Mouse (Mus musculus) spleen, adult 2 months (tissue): Measurements from ENCODE around the gene Prdm8. TPM values are rescaled to one million over a fixed set of nuclear protein-coding genes. Genes with fewer than 3 reads are reported as not detected.

Source experiments
- DNase-seq, 2 experiments: peaks; one replicate each; pipeline versions ENCODE4 v3.0.0 to v3.0.0-alpha.2; 2012 to 2021; ENCODE audit warnings: low spot score in 2 of 2, low read depth in 1 of 2
- H3K27ac ChIP-seq: fragments of 200-500 bp; 2 replicates; pipeline ENCODE4 v1.5.1; 2012; ENCODE audit warnings: low read length, inconsistent platforms; ENCODE audit not compliant: insufficient read depth
- H3K27me3 ChIP-seq: fragments of 200-500 bp; 2 replicates; pipeline ENCODE4 v1.6.1; 2012; ENCODE audit warnings: mild to moderate bottlenecking, moderate library complexity, low read length, inconsistent platforms; ENCODE audit not compliant: control insufficient read depth, insufficient read depth
- H3K36me3 ChIP-seq: fragments of 200-500 bp; 2 replicates; pipeline ENCODE4 v1.6.1; 2012; ENCODE audit warnings: mild to moderate bottlenecking, low read length, inconsistent platforms; ENCODE audit not compliant: control insufficient read depth, insufficient read depth
- H3K4me1 ChIP-seq: fragments of 200-500 bp; 2 replicates; pipeline ENCODE4 v1.6.1; 2011; ENCODE audit warnings: inconsistent platforms; ENCODE audit not compliant: control insufficient read depth, insufficient read depth, insufficient read length
- H3K4me3 ChIP-seq: fragments of 200-500 bp; 2 replicates; pipeline ENCODE4 v1.5.1; 2011; ENCODE audit warnings: mild to moderate bottlenecking, inconsistent platforms; ENCODE audit not compliant: insufficient read depth, insufficient read length; ENCODE audit errors: extremely low read depth
- CTCF ChIP-seq: fragments of 200-500 bp; IDR thresholded peaks from 2 replicates; pipeline ENCODE4 v1.5.1; 2011; ENCODE audit warnings: mild to moderate bottlenecking, inconsistent platforms; ENCODE audit not compliant: insufficient read depth, insufficient read length, insufficient replicate concordance; ENCODE audit errors: extremely low read depth
- POLR2A ChIP-seq: fragments of 200-500 bp; IDR thresholded peaks from 2 replicates; pipeline ENCODE4 v1.6.1; 2011; ENCODE audit warnings: low read depth, low read length, inconsistent platforms
- WGBS: fragments of 180-500 bp; shearing (Covaris S2); methylation state at CpG from one replicate; pipeline ENCODE4 v1.1.7; 2018; 5-methylcytosine and 5-hydroxymethylcytosine counted together
- polyA plus RNA-seq: library from polyadenylated mRNA; depleted of rRNA; stranded (reverse); fragments of >200 nt; gene quantifications from 2 replicates; pipeline ENCODE4 v1.2.3, GENCODE M21; 2012

Gene Prdm8
- polyA plus RNA-seq, 1 experiment, result 0.02 TPM

DNA sequence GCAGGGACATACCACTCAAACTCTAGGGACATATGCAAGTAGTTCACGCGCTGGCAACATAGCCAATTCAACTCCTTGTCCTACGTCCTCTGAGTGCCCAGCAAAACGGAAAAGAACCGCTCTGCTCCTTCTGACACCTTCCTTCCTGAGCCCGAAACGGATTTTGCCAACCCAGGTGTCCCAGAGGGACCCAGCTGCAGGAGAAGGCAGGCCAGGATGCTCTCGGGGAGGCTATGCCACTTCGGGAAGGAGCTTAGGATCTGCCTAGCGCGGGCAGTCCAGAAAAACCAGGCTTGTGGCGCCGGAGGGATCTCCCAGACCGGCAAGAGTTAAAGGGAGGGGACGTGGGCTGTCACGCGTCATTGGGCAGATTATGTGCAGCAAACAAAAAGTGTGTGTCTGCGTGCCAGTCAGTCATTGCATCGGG is 13.5 kb downstream of the Prdm8 start:
- H3K4me1 ChIP-seq, result peaks cover 11% of the 10 kb centered on the region
- TF ChIP-seq POLR2A (no peak), CTCF (no peak)
- peaks cover 37% of the 10 kb centered on the region for H3K27me3 ChIP-seq
- H3K36me3 ChIP-seq, result no peaks in the 10 kb centered on the region
- DNase-seq, result no peak
- H3K27ac ChIP-seq, result no peak overlapping the region
- H3K4me3 ChIP-seq, result no peak overlapping the region
- WGBS, result 1% methylated on average over 19 of the region's 19 CpGs

DNA sequence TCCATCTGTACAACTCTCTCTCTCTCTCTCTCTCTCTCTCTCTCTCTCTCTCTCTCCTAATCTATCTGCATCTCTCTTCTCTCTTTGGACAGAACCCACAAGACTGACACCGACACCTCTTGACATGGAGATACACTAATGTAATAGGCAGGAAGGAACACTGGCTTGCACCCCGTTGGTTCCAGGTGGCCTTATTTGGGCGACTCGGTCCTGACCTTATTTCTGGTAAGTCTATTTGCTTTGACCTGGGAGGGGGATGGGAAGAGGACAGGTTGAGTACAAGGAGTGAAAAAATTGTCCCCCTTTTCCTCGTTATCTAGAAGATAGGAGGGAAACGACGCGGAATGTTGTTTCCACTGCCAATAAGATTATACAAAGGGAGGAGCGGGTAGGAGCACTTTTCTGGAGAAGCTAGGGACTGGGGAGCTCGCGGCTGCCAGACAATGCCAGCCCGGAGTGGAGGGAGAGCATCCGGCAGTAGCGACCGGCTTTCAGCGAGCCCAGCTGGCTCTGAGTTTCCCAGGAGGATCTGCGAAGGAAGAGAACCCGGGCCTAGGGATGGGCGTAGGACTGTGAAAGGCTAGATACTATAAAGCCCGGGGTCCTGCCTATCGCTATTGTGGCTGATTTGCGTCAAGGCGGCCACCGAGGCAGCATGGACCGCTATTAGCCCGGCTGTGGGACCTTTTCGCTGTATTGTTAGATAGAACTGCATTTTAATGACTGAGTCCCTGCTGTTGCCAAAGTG is 14.1 kb downstream of the Prdm8 start:
- WGBS, result 3% methylated on average over 27 of the region's 27 CpGs
- peaks cover 43% of the 10 kb centered on the region for H3K27me3 ChIP-seq
- no peak for DNase-seq
- no peak overlapping the region for H3K27ac ChIP-seq
- H3K4me1 ChIP-seq, result peaks cover 17% of the 10 kb centered on the region
- no peak for TF ChIP-seq POLR2A
- TF ChIP-seq CTCF, result no peak
- no peak overlapping the region for H3K4me3 ChIP-seq
- H3K36me3 ChIP-seq, result no peaks in the 10 kb centered on the region

DNA sequence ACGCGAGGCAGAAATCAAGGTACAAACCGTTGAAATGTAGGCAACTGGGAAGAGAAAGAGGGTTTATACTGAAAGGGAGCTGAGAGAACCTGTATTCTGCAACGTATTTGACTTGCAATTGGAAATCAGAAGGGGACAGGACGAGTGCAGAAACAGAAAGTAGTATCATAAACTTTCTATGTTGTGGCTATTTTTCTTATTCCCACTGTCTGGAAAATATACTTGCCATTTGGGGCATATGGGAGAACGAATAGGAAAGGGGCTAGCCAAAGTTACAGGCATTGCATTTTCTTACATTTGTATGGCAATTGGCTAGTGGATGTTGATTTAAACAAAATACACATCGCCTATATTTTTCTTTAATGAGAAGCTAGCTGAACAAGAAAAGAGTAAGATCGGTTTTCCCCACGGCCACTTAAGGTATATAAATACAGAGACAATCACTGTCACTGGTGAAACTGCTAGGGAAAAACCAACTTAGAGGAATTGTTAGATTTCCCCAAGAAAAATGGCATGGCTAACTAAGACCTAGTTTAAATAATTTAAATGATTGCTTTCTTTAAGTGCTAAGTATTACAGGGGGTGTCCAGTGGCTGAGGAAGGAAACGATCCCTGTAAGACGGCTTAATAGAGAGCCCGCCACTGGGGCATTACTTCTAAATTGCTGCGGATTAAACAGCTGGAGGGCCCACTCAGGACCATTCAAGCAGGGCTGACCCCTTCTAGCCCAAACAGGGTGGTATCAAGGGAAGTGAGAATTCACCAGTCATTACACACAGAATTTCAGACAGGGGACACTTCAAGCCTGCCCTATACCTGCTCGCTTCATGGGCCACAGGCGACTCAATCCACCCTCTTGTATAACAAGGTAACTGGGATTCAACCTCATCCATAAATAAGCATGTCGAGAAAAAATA is 14.9 kb downstream of the Prdm8 start:
- 15% methylated on average over 16 of the region's 16 CpGs for WGBS
- Histone ChIP-seq H3K4me3 (no peak overlapping the region), H3K4me1 (peaks cover 17% of the 10 kb centered on the region), H3K27ac (no peak overlapping the region), H3K36me3 (no peaks in the 10 kb centered on the region), H3K27me3 (peaks cover 48% of the 10 kb centered on the region)
- TF ChIP-seq POLR2A (no peak), CTCF (no peak)
- no peak for DNase-seq

GRCm38 (mm10) chr5:98182603-98182920 is 15.6 kb downstream of the Prdm8 start:
- WGBS, result 11% methylated on average over 5 of the region's 5 CpGs
- H3K27ac ChIP-seq, result no peak overlapping the region
- H3K27me3 ChIP-seq, result peaks cover 50% of the 10 kb centered on the region
- no peak for TF ChIP-seq POLR2A
- TF ChIP-seq CTCF, result no peak
- H3K4me3 ChIP-seq, result no peak overlapping the region
- DNase-seq, result no peak
- peaks cover 17% of the 10 kb centered on the region for H3K4me1 ChIP-seq
- H3K36me3 ChIP-seq, result no peaks in the 10 kb centered on the region

DNA sequence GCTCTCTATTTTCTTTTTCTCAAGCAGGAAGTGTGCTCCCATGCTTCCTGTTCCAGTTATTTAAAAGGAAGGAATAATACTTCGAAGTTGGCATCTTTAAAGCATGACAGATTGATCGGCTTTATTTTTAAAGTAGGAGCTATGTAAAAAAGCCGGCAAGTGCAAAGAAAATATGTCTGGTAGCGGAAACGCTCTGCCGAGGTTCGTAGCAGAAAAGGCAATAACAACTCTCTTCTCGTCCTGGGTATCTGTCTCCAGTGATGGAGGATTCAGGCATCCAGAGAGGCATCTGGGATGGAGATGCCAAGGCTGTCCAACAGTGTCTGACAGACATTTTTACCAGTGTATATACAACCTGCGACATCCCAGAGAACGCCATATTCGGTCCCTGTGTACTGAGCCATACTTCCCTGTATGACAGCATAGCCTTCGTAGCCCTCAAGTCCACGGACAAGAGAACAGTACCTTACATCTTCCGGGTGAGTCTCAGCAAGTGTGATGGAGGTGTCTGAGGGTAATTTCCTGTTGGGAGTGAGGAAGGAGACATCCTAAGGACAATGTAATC is 16.1 kb downstream of the Prdm8 start:
- Histone ChIP-seq H3K36me3 (no peaks in the 10 kb centered on the region), H3K4me3 (no peak overlapping the region), H3K27me3 (peaks cover 53% of the 10 kb centered on the region), H3K4me1 (peaks cover 17% of the 10 kb centered on the region), H3K27ac (no peak overlapping the region)
- TF ChIP-seq CTCF (no peak), POLR2A (no peak)
- WGBS, result 7% methylated on average over 14 of the region's 14 CpGs
- no peak for DNase-seq

GRCm38 (mm10) chr5:98184281-98184910 is 17.4 kb downstream of the Prdm8 start:
- TF ChIP-seq POLR2A, result no peak
- WGBS, result 7% methylated on average over 17 of the region's 17 CpGs
- Histone ChIP-seq H3K27ac (no peak overlapping the region), H3K4me3 (no peak overlapping the region), H3K36me3 (no peaks in the 10 kb centered on the region), H3K27me3 (peaks cover 50% of the 10 kb centered on the region), H3K4me1 (peaks cover 17% of the 10 kb centered on the region)
- no peak for DNase-seq
